Mouse (Mus musculus) heart, embryonic 12.5 days (tissue): ENCODE results near the gene Ripor2. TPM values are rescaled to one million over a fixed set of nuclear protein-coding genes. Genes with fewer than 3 reads are reported as not detected.
A peak's percentile ranks its signal among the peaks of the same experiment; 100 is the strongest.

ENCODE experiments used
- ATAC-seq: fragments of 200-750 bp; cut with Nextera tagmentation; 2 replicates; pipeline ENCODE4 v1.8.0; 2017; ENCODE audit warnings: moderate TSS enrichment, moderate library complexity; ENCODE audit not compliant: insufficient number of reproducible peaks, low FRiP score
- H3K27ac ChIP-seq: fragments of 300-500 bp; sonication (generic); 2 replicates; pipeline ENCODE4 v1.5.1; 2016; ENCODE audit warnings: mild to moderate bottlenecking, moderate library complexity; ENCODE audit not compliant: poor library complexity, severe bottlenecking
- H3K27me3 ChIP-seq: fragments of 300-500 bp; sonication (generic); replicated peaks from 2 replicates; pipeline ENCODE4 v1.6.1; 2016; ENCODE audit warnings: mild to moderate bottlenecking, moderate library complexity
- H3K36me3 ChIP-seq: fragments of 300-500 bp; sonication (generic); 2 replicates; pipeline ENCODE4 v1.6.1; 2016; ENCODE audit warnings: mild to moderate bottlenecking, moderate library complexity
- H3K4me1 ChIP-seq: fragments of 300-500 bp; sonication (generic); replicated peaks from 2 replicates; pipeline ENCODE4 v1.6.1; 2016; ENCODE audit warnings: mild to moderate bottlenecking
- H3K4me2 ChIP-seq: fragments of 300-500 bp; sonication (generic); 2 replicates; pipeline ENCODE4 v1.6.1; 2016; ENCODE audit warnings: mild to moderate bottlenecking, moderate library complexity
- H3K4me3 ChIP-seq: fragments of 300-500 bp; sonication (generic); 2 replicates; pipeline ENCODE4 v1.5.1; 2016; ENCODE audit warnings: mild to moderate bottlenecking
- H3K9ac ChIP-seq: fragments of 300-500 bp; sonication (generic); 2 replicates; pipeline ENCODE4 v1.6.1; 2016; ENCODE audit warnings: mild to moderate bottlenecking, moderate library complexity
- H3K9me3 ChIP-seq: fragments of 300-500 bp; sonication (generic); replicated peaks from 2 replicates; pipeline ENCODE4 v1.6.1; 2016; ENCODE audit warnings: mild to moderate bottlenecking, moderate library complexity
- WGBS: fragments of 180-500 bp; shearing (Covaris S2); methylation state at CpG from one replicate; pipeline ENCODE4 v1.1.7; 2016; 5-methylcytosine and 5-hydroxymethylcytosine counted together
- polyA plus RNA-seq: library from polyadenylated mRNA; unstranded; fragments of >200 nt; fragmentation: Nextera tagmentation; extraction: Ambion mirVana; gene quantifications from 2 replicates; pipeline ENCODE4 v1.2.1, GENCODE M21; 2016

Gene Ripor2
- polyA plus RNA-seq, 1 experiment from 2014 or later, result 10.5 TPM

DNA sequence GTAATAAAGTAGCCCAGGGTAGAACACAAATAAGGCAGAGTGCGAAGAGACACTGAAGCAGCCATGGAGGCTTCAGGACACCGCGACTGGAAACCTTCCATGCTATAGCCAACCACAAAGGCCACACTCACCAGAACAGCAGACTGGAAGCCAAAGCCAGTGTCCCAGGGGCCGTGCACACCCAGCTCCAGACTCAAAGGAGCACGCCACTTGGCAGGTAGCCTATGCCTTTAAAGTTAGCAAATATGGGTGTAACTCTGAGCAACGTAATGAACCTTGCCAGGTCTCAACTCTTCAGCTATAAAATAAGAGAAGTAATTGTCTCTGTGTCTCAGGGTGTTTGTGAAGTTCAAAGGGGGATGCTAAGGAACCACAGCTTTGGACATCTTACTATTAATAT, 2.9 kb downstream of the Ripor2 start:
- Histone ChIP-seq H3K4me1 (peaks cover 9% of the 10 kb centered on the region), H3K4me3 (no peak overlapping the region), H3K9me3 (no peaks in the 10 kb centered on the region), H3K36me3 (no peaks in the 10 kb centered on the region), H3K9ac (no peak overlapping the region), H3K27me3 (no peaks in the 10 kb centered on the region), H3K27ac (no peak overlapping the region), H3K4me2 (no peak overlapping the region)
- no peak for ATAC-seq
- 93% methylated on average over 6 of the region's 6 CpGs for WGBS

DNA sequence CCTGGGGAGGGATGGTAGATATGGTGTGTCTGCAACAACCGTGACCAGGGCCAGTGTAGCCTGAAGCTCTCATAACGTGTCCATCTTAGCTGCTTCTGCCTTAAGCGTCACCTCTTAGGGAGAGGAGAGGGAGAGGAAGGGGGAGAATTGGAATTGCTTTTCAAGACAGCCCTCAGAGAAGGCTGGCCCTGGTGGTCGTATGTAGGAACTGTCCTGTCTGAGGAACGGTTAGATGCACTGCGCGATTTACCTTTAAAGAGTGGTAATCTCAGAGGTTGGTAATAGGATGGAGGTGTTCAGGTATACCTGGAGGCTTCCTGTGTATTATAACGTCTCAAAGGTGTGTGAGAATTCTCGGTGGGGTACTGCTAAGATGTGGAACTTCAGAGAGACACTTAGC, 3.4 kb downstream of the Ripor2 start:
- H3K9me3 ChIP-seq, result no peaks in the 10 kb centered on the region
- no peak overlapping the region for H3K27ac ChIP-seq
- no peak overlapping the region for H3K4me3 ChIP-seq
- peaks cover 9% of the 10 kb centered on the region for H3K4me1 ChIP-seq
- ATAC-seq, result no peak
- no peak overlapping the region for H3K9ac ChIP-seq
- WGBS, result 65% methylated on average over 9 of the region's 9 CpGs
- H3K36me3 ChIP-seq, result no peaks in the 10 kb centered on the region
- H3K4me2 ChIP-seq, result no peak overlapping the region
- no peaks in the 10 kb centered on the region for H3K27me3 ChIP-seq

DNA sequence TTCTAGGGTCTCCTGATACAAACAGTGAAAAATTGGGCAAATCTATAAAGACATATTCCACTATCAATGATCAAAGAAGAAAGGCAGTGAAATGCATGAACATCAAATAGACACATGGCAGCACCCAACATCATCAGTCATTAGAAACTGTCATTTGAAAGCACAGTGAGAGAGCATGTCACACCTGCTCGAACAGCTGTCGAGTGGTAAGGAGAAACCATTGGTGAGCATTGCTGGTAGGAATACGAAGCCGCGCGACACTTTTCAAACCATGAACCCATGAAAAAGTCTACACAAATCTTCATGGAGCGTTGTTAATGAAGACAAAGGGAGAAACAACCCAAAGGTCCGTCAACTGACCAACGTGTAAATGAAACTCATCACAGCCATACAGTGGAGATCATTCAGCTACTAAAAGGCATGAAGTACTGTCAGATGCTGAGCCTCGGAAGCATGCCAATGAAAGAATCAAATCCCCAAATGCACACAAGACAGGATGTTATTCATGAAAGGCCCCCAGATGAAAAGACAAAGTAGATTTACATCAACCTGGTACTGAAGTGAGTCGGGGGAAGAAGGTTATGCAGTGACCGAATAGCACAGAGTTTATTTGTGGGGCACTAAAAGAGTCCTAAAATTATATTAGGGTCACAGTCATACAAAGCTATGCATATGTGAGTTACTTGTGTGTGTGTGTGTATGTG, 5.4 kb downstream of the Ripor2 start:
- no peak overlapping the region for H3K4me3 ChIP-seq
- H3K27ac ChIP-seq, result no peak overlapping the region
- no peaks in the 10 kb centered on the region for H3K36me3 ChIP-seq
- H3K9ac ChIP-seq, result no peak overlapping the region
- ATAC-seq, result no peak
- WGBS, result 89% methylated on average over 12 of the region's 12 CpGs
- H3K27me3 ChIP-seq, result no peaks in the 10 kb centered on the region
- peaks cover 9% of the 10 kb centered on the region for H3K4me1 ChIP-seq
- H3K4me2 ChIP-seq, result no peak overlapping the region
- H3K9me3 ChIP-seq, result no peaks in the 10 kb centered on the region

DNA sequence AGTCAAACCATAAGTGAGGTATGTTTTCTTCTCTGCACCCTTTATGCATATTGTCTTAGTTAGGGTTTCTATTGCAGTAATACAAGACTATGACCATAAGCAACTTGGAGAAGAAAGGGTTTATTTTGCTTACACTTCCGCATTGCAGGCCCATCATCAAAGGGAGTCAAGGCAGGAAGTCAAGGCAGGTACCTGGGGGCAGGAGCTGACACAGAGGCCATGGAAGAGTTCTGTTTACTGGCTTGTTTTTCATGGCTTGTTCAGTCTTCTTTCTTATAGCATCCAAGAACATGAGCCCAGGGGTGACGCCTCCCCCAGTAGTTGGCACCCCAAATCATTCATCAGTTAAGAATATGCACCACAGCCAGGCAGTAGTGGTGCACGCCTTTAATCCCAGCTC, 6.6 kb downstream of the Ripor2 start:
- ATAC-seq, result no peak
- no peaks in the 10 kb centered on the region for H3K9me3 ChIP-seq
- no peak overlapping the region for H3K9ac ChIP-seq
- no peak overlapping the region for H3K27ac ChIP-seq
- no peaks in the 10 kb centered on the region for H3K27me3 ChIP-seq
- no peak overlapping the region for H3K4me2 ChIP-seq
- peaks cover 9% of the 10 kb centered on the region for H3K4me1 ChIP-seq
- 86% methylated on average over 3 of the region's 3 CpGs for WGBS
- no peaks in the 10 kb centered on the region for H3K36me3 ChIP-seq
- no peak overlapping the region for H3K4me3 ChIP-seq

DNA sequence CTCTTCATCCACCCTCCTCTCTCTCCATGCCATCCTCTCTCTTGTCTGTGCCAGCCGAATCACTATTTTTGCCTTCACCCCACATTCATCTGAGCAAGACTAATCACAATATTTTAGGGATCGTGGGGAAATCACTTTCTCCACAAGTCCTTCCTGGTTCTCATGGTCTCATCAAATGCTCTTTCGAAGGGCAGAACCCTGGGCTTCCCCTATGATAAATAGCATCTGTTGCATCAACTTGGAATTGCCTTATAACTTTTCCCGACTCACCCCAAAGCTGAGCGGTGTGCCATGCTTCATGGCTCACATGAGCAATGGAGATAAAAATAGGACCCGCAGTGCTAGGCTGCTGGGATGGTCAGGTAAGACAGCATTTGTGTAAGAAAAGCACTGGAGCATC, 9.7 kb downstream of the Ripor2 start:
- Histone ChIP-seq H3K4me3 (no peak overlapping the region), H3K4me1 (no peaks in the 10 kb centered on the region), H3K36me3 (no peaks in the 10 kb centered on the region), H3K9me3 (peaks cover 6% of the 10 kb centered on the region; the same call in 1 of the 2 replicates), H3K9ac (no peak overlapping the region), H3K4me2 (no peak overlapping the region), H3K27ac (no peak overlapping the region), H3K27me3 (no peaks in the 10 kb centered on the region)
- ATAC-seq, result no peak
- WGBS, result 85% methylated on average over 6 of the region's 6 CpGs

DNA sequence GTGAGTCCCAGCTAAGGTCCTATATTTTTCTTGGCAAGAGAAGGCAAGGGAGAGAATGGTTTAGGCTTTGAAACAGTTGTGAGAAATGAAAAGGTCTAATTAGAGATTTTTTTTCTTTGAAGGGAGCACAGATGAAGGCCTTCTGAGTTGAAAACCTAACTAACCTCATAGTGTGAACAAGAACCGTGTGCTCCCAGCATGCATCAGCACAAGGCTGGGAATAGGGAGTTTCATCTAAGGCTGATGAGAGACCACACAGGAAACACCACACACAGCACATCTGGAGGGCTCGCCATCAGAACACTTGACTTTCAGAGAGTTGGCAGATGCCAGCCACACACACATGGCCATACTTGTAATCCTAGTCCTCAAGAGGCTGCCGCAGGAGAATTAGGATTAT, 12.3 kb downstream of the Ripor2 start:
- ATAC-seq, result no peak
- peaks cover 6% of the 10 kb centered on the region; the same call in 1 of the 2 replicates for H3K9me3 ChIP-seq
- no peaks in the 10 kb centered on the region for H3K4me1 ChIP-seq
- no peak overlapping the region for H3K4me3 ChIP-seq
- H3K27ac ChIP-seq, result no peak overlapping the region
- H3K4me2 ChIP-seq, result no peak overlapping the region
- 80% methylated on average over 3 of the region's 3 CpGs for WGBS
- no peak overlapping the region for H3K9ac ChIP-seq
- no peaks in the 10 kb centered on the region for H3K36me3 ChIP-seq
- no peaks in the 10 kb centered on the region for H3K27me3 ChIP-seq

DNA sequence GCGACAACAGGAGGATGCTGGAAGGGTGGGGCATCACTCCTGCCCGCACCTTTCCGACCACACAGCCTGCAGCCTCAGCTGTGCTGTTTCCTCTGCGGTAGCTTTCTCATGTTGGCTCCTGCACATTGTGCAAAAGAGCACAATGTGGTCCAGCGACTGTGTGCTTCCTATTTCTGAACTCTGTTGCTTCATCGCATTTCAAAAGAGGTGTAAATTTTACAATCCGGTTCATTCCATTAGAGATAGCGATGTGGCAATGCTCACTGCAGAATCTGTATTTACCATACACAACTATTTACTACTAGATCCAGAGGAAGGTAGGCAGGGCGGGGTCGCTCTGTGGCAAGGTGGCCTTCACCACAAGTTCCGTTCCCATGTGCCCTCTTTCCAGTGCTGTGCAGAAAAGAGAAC, 17.6 kb downstream of the Ripor2 start:
- ATAC-seq, result no peak
- H3K36me3 ChIP-seq, result no peaks in the 10 kb centered on the region
- no peak overlapping the region for H3K27ac ChIP-seq
- no peak overlapping the region for H3K4me2 ChIP-seq
- no peaks in the 10 kb centered on the region for H3K27me3 ChIP-seq
- H3K4me1 ChIP-seq, result peaks cover 33% of the 10 kb centered on the region
- H3K9me3 ChIP-seq, result peaks cover 6% of the 10 kb centered on the region; the same call in 1 of the 2 replicates
- whole genome bisulfite sequencing, result 70% methylated on average over 11 of the region's 11 CpGs
- no peak overlapping the region for H3K9ac ChIP-seq
- H3K4me3 ChIP-seq, result no peak overlapping the region

DNA sequence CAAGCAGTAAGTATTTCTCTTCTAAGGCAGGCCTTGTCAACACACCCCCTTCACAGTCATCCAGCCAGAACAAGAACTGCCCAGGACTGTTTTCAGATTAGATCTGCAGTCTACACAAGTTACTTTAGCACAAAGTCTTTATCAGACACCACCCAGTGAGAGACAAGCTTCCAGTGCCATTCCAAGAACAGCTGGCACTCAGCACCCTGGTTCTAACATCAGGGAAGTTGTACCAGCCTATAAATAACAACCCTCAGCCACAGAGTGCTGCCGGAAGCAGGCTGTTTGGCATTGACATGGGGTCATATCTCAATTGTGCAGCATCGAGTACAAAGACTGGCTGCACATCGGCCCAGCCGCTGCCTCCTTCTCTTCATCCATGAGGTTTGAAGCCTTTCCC, 21.0 kb downstream of the Ripor2 start:
- 2% methylated on average over 4 of the region's 4 CpGs for WGBS
- H3K36me3 ChIP-seq, result no peaks in the 10 kb centered on the region
- ATAC-seq, result peak; percentile 69
- H3K9ac ChIP-seq, result no peak overlapping the region
- no peaks in the 10 kb centered on the region for H3K27me3 ChIP-seq
- no peak overlapping the region for H3K4me3 ChIP-seq
- H3K4me2 ChIP-seq, result peak overlapping the region; percentile 54
- peak overlapping the region; percentile 89 for H3K27ac ChIP-seq
- H3K4me1 ChIP-seq, result peaks cover 46% of the 10 kb centered on the region
- no peaks in the 10 kb centered on the region for H3K9me3 ChIP-seq

DNA sequence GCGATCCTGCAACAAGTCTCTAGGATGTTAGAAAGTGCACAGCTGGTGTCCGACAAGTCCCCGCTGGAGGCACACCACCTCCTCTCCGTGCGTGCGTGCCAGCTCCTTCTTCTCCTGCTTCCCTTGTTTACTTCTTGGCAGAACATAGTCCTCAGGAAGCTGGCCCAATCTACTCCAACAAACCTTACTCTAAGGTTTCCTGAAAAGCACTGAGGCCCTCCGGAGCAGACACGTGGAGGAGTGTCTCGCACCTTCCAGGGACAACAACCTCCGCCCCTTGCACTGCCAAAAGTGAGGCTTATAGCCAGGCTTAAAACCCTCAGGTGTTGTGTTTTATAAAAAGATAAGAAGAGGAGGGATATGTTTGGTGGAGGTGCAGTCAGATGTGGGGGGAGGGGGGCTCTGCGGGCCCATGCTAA, 21.6 kb downstream of the Ripor2 start:
- H3K4me3 ChIP-seq, result no peak overlapping the region
- H3K4me2 ChIP-seq, result peak overlapping the region; percentile 54
- H3K27me3 ChIP-seq, result no peaks in the 10 kb centered on the region
- peak; percentile 36; the same call in 1 of the 2 replicates for ATAC-seq
- no peaks in the 10 kb centered on the region for H3K36me3 ChIP-seq
- H3K9me3 ChIP-seq, result no peaks in the 10 kb centered on the region
- 16% methylated on average over 11 of the region's 11 CpGs for WGBS
- peak overlapping the region; percentile 89 for H3K27ac ChIP-seq
- peak overlapping the region; percentile 35; the same call in 1 of the 2 replicates for H3K9ac ChIP-seq
- H3K4me1 ChIP-seq, result peaks cover 46% of the 10 kb centered on the region

DNA sequence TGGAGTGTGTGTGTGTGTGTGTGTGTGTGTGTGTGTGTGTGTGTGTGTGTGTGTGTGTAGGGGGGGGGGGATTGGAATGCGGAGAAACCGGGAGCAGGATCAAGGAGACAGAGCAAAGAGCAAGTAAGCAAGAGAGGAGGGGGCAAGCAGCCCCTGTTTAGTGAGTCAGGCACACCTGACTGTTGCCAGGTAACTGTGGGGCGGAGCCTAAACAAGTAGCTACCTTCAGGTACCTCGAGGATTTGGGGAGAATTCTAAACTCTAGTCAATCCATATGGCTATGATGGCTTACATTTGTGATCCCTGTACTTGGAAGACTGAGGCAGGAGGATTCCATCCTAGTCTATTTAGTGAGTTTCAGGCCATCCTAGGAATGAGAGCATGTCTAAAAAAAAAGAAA, 22.1 kb downstream of the Ripor2 start:
- H3K4me3 ChIP-seq, result no peak overlapping the region
- H3K36me3 ChIP-seq, result no peaks in the 10 kb centered on the region
- 41% methylated on average over 2 of the region's 4 CpGs for WGBS
- peaks cover 46% of the 10 kb centered on the region for H3K4me1 ChIP-seq
- no peak for ATAC-seq
- no peaks in the 10 kb centered on the region for H3K9me3 ChIP-seq
- peak overlapping the region; percentile 54 for H3K4me2 ChIP-seq
- peak overlapping the region; percentile 35; the same call in 1 of the 2 replicates for H3K9ac ChIP-seq
- no peaks in the 10 kb centered on the region for H3K27me3 ChIP-seq
- peak overlapping the region; percentile 89 for H3K27ac ChIP-seq

DNA sequence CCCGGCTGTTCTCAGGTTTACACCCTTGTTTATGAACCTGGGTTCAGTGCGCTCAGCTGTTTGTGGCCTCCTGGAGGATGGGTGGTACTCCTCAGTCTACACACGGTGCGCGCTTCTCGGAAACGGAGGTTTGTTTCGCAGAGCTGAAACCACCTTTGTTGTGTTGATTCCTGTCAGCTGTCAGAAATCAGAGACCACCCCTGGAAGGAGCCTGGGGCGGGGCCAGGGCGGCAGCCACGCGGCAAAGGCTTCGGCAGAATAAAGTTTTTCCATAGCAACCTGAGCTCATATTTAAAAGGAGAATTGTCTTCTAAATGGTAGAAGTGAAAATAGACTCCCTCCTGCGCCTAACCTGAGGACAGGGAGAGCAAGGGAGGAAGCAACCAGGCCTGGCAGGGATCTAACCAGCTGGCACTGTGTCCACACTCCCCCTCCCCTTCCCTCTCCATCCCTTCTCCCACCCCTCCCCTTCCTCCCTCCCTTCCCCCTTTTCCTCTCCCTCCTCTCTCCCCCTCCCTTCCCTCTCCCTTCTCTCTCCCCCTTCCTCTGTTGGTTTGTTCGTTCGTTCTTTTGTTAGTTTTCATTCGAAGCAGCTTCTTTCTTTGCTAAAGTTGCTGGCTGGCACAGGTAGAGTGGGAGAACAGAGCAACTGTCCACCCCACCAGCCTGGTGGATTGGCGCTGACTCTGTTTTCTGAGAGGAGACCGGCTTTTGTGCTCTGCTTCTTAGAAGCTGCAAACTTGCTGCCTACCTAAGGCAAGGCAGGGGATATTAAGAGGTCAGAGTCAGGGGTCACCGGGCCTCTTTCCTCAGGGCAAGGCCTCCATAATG, 23.0 kb downstream of the Ripor2 start:
- Histone ChIP-seq H3K27me3 (no peaks in the 10 kb centered on the region), H3K4me1 (peaks cover 46% of the 10 kb centered on the region), H3K9ac (no peak overlapping the region), H3K36me3 (no peaks in the 10 kb centered on the region), H3K4me2 (peak overlapping the region; percentile 57), H3K4me3 (peak overlapping the region; percentile 20), H3K9me3 (no peaks in the 10 kb centered on the region), H3K27ac (0 out of 2 replicates have a peak overlapping the region, but pooled peaks have one; percentile 20)
- WGBS, result 10% methylated on average over 20 of the region's 20 CpGs
- no peak for ATAC-seq
